21 mouse cellular contexts compared by ENCODE assay signal in the genomic region with DNA sequence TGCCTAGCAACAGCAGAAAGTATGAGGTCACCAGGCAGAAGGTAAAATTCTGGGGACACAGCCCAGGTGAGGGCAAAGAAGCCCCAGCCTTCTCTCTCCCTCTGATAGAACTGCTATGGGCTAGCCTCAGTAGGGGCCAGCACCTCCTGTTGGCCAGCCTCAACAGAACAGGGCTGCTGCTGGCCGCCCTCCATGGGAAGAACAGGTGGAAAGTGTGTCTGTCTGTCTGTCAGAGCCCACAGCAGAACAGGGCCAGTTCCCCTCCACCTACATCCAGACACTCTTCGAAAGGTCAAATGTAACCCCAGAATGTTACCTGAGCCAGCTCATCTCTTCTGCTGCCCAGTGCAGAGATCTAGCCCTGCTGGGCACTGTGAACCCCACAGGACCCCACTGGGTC.
"Had no signal": no experiment of that assay in that cellular context is flagged by ENCODE, and none has a peak within 500 bp of the region (broad histone marks: within the 10 kb centered on the region; RNA-seq: fewer than 3 reads in every experiment).

No protein-coding gene starts in this region.

- H3K4me3 ChIP-seq: layer of hippocampus, adult 2 months; left cerebral cortex, adult 2 months; liver, embryonic 13.5 days; lung, embryonic 15.5 days; megakaryocyte, embryonic 14.5 days; neural tube, embryonic 12.5 days; neural tube, embryonic 15.5 days; stomach, embryonic 15.5 days had no signal

- DNase-seq: kidney, adult 18-20 months; kidney, adult 9 months; kidney, postnatal 14 days; kidney, postnatal 4 days; layer of hippocampus, adult 9-11 months; liver, embryonic 13.5 days; lung, postnatal 10 days; lung, postnatal 36 days; midbrain, embryonic 14.5 days; right cerebral cortex, adult 18-20 months; right cerebral cortex, postnatal 14 days; right cerebral cortex, postnatal 4 days; spleen, adult 18-20 months; thymus, postnatal 25 days had no signal

- H3K27ac ChIP-seq: layer of hippocampus, adult 2 months; left cerebral cortex, adult 2 months; liver, embryonic 13.5 days; lung, embryonic 15.5 days; neural tube, embryonic 12.5 days; neural tube, embryonic 15.5 days; stomach, embryonic 15.5 days had no signal
